Mouse (Mus musculus): ENCODE results near the gene Gm5475.
"Not testable (repeated sequence)": the region's sequence is repeated elsewhere in the genome, so short reads cannot be mapped to it uniquely, and the experiment has no call there.

Gm5475 gene

GRCm38 (mm10) chr15:100421758-100422197 is at the start of gene Gm5475:
Gene Gm5475 (plus strand): TSS chr15:100422147.
- not testable (repeated sequence) for DNase-seq (ENCODE audit: low spot score)

GRCm38 (mm10) chr15:100375066-100375465 is 46.9 kb upstream of the Gm5475 start:
- peak; percentile 73 for DNase-seq (ENCODE audit: low spot score)

- not testable (repeated sequence) for DNase-seq (ENCODE audit: low spot score)
Measured at GRCm38 (mm10) chr15:100377847-100378505, 44.0 kb upstream of the Gm5475 start.

GRCm38 (mm10) chr15:100379658-100380057 is 42.3 kb upstream of the Gm5475 start:
- no peak for DNase-seq (ENCODE audit: low spot score)

GRCm38 (mm10) chr15:100380104-100380503 is 41.8 kb upstream of the Gm5475 start:
- DNase-seq (ENCODE audit: low spot score), result no peak

- no peak for DNase-seq (ENCODE audit: low spot score)
Measured at GRCm38 (mm10) chr15:100385705-100386104, 36.2 kb upstream of the Gm5475 start.

- DNase-seq (ENCODE audit: low spot score), result no peak
Measured at GRCm38 (mm10) chr15:100387544-100388223, 34.3 kb upstream of the Gm5475 start.

- no peak for DNase-seq (ENCODE audit: low spot score)
Measured at GRCm38 (mm10) chr15:100388224-100388835, 33.6 kb upstream of the Gm5475 start.

- no peak for DNase-seq (ENCODE audit: low spot score)
Measured at GRCm38 (mm10) chr15:100388886-100389285, 33.1 kb upstream of the Gm5475 start.

GRCm38 (mm10) chr15:100391066-100391465 is 30.9 kb upstream of the Gm5475 start:
- DNase-seq (ENCODE audit: low spot score), result no peak

- no peak for DNase-seq (ENCODE audit: low spot score)
Measured at GRCm38 (mm10) chr15:100391599-100391998, 30.3 kb upstream of the Gm5475 start.

- no peak for DNase-seq (ENCODE audit: low spot score)
Measured at GRCm38 (mm10) chr15:100393016-100393415, 28.9 kb upstream of the Gm5475 start.

- DNase-seq (ENCODE audit: low spot score), result no peak
Measured at GRCm38 (mm10) chr15:100395561-100395960, 26.4 kb upstream of the Gm5475 start.

- no peak for DNase-seq (ENCODE audit: low spot score)
Measured at GRCm38 (mm10) chr15:100400592-100401250, 21.2 kb upstream of the Gm5475 start.

- no peak for DNase-seq (ENCODE audit: low spot score)
Measured at GRCm38 (mm10) chr15:100401811-100402210, 20.1 kb upstream of the Gm5475 start.

GRCm38 (mm10) chr15:100402347-100402746 is 19.6 kb upstream of the Gm5475 start:
- DNase-seq (ENCODE audit: low spot score), result no peak

GRCm38 (mm10) chr15:100402798-100403197 is 19.1 kb upstream of the Gm5475 start:
- DNase-seq (ENCODE audit: low spot score), result no peak

- peak; percentile 55 for DNase-seq (ENCODE audit: low spot score)
Measured at GRCm38 (mm10) chr15:100403318-100404000, 18.5 kb upstream of the Gm5475 start.

GRCm38 (mm10) chr15:100406088-100406487 is 15.9 kb upstream of the Gm5475 start:
- DNase-seq (ENCODE audit: low spot score), result no peak

GRCm38 (mm10) chr15:100410918-100411672 is 10.9 kb upstream of the Gm5475 start:
- DNase-seq (ENCODE audit: low spot score), result no peak

- DNase-seq (ENCODE audit: low spot score), result no peak
Measured at GRCm38 (mm10) chr15:100411731-100412130, 10.2 kb upstream of the Gm5475 start.

All from testis, postnatal 10 days (tissue).